Mouse (Mus musculus) limb, embryonic 11.5 days (tissue): ENCODE data around the gene Setx. TPM values are rescaled to one million over a fixed set of nuclear protein-coding genes. Genes with fewer than 3 reads are reported as not detected.

Experiments used
- ATAC-seq: fragments of 200-750 bp; cut with Nextera tagmentation; 2 replicates; pipeline ENCODE4 v1.8.0; 2017; ENCODE audit warnings: low read depth; ENCODE audit not compliant: insufficient number of reproducible peaks, low FRiP score, low TSS enrichment
- DNase-seq: peaks from one replicate; pipeline ENCODE4 v3.0.0-alpha.2; 2015; ENCODE audit warnings: low spot score
- H3K27ac ChIP-seq: fragments of 300-500 bp; sonication (generic); replicated peaks from 2 replicates; pipeline ENCODE4 v1.5.1; 2014; ENCODE audit warnings: low read depth, mild to moderate bottlenecking, low read length
- H3K27me3 ChIP-seq: fragments of 300-500 bp; sonication (generic); 2 replicates; pipeline ENCODE4 v1.6.1; 2014; ENCODE audit warnings: mild to moderate bottlenecking, low read length, mixed read lengths; ENCODE audit not compliant: control insufficient read depth, insufficient read depth
- H3K36me3 ChIP-seq: fragments of 300-500 bp; sonication (generic); 2 replicates; pipeline ENCODE4 v1.6.1; 2014; ENCODE audit warnings: mild to moderate bottlenecking, low read length, moderate library complexity, mixed read lengths; ENCODE audit not compliant: control insufficient read depth, insufficient read depth
- H3K4me1 ChIP-seq: fragments of 300-500 bp; sonication (generic); 2 replicates; pipeline ENCODE4 v1.6.1; 2014; ENCODE audit warnings: low read length, mixed read lengths; ENCODE audit not compliant: control insufficient read depth, insufficient read depth
- H3K4me2 ChIP-seq: fragments of 300-500 bp; sonication (generic); 2 replicates; pipeline ENCODE4 v1.6.1; 2014; ENCODE audit warnings: low read depth, mild to moderate bottlenecking, moderate library complexity; ENCODE audit not compliant: severe bottlenecking
- H3K4me3 ChIP-seq: fragments of 300-500 bp; sonication (generic); 2 replicates; pipeline ENCODE4 v1.5.1; 2014; ENCODE audit warnings: low read depth, low read length
- H3K9ac ChIP-seq: fragments of 300-500 bp; sonication (generic); 2 replicates; pipeline ENCODE4 v1.6.1; 2014; ENCODE audit warnings: mild to moderate bottlenecking, low read length
- H3K9me3 ChIP-seq: fragments of 300-500 bp; sonication (generic); 2 replicates; pipeline ENCODE4 v1.6.1; 2016; ENCODE audit warnings: low read length; ENCODE audit not compliant: control insufficient read depth
- WGBS: fragments of 180-500 bp; shearing (Covaris S2); extraction: QIAGEN DNeasy Blood & Tissue Kit; methylation state at CpG from one replicate; pipeline ENCODE4 v1.1.7; 2014; 5-methylcytosine and 5-hydroxymethylcytosine counted together
- polyA plus RNA-seq: library from polyadenylated mRNA; unstranded; fragments of >200 nt; fragmentation: Nextera tagmentation; extraction: Ambion mirVana; gene quantifications from 2 replicates; pipeline ENCODE4 v1.2.1, GENCODE M21; 2014

Setx gene
- polyA plus RNA-seq, 1 experiment from 2014 or later, result 12.2 TPM

DNA sequence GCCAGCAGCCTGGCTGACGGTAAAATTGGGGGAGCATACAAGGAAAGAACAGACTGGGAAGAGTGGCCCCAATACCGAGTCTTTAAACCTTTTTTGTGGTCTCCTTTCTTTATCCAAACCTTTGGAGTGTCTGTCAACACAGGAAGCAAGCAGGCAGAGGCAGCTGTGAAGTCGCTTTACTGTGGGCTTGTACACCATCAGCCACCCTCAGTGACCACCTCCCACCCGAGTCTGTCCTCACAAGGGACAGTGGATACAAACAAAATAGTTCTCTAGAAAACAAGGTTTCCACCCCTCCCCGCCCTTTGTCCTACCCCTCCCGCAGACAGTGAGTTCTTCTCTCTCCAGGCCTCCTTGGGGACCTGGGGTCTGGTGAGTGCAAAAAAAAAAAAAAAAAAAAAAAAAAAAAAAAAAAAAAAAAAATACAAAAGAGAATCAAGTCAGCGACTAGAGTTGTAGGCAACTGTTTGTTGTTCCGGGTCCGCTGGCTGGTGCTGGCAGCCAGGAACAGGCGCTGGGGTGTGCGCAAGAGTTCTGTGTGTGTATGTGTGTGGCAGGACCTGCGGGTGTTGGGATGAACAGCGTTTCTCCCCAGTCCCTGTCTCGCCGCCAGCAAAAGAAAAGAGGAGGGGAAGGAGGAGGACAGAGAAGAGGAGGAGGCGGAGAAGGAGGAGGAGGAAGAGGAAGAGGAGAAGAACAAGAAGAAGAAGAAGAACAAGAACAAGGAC lies 70.0 kb downstream of the Setx start:
- 25% methylated on average over 16 of the region's 16 CpGs for WGBS
- Histone ChIP-seq H3K27me3 (peaks cover 15% of the 10 kb centered on the region), H3K9me3 (no peaks in the 10 kb centered on the region), H3K27ac (no peak overlapping the region), H3K4me3 (peak overlapping the region; percentile 48; the same call in 1 of the 2 replicates), H3K9ac (no peak overlapping the region), H3K4me1 (peaks cover 5% of the 10 kb centered on the region; the same call in 1 of the 2 replicates), H3K4me2 (peak overlapping the region; percentile 93), H3K36me3 (no peaks in the 10 kb centered on the region)
- peak; percentile 36 for DNase-seq
- no peak for ATAC-seq

DNA sequence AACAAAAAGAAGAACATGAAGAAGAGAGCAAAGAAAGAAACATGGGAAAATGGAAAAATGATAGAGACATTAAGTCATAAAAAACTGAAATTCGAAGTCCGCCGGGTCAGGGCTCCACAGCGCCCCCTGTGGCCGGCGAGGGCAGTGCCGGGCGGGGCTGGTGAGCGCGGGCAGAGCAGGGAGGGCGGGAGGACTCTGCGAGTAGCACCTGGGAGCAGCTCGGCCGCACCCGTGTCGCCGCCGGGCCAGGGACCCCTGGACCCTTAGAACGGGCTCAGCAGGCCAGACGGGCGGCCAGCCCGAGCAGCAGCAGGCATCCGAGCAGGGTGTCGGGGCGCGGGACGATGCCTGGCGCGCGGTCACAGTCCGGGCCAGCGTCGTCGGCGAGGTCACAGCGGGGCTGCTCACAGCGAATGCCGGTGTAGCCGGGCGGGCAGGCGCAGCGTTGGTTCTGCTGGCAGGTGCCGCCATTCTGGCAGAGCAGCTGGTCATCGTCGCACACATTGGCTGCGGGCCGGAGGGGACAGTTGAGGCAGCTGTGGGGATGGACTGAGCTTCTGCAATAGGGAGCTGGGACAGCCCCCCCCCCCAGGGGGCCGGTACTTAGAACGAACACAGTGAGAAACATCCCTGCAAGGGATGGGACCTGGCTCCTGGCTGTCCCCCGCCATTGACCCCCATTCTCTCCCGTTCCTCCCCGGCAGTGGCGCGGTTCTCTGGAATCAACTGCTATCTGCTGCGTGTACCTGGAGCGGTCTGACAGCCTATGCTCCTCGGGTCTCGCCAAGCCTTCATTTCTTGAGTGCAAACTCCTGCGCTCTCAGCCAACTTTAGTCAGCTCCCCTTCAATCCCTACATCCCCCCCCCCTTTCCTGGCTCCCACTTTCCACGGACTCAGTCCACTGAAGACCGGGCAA lies 70.8 kb downstream of the Setx start:
- peak; percentile 44; the same call in 1 of the 2 replicates for ATAC-seq
- H3K27ac ChIP-seq, result no peak overlapping the region
- peak overlapping the region; percentile 93 for H3K4me2 ChIP-seq

DNA sequence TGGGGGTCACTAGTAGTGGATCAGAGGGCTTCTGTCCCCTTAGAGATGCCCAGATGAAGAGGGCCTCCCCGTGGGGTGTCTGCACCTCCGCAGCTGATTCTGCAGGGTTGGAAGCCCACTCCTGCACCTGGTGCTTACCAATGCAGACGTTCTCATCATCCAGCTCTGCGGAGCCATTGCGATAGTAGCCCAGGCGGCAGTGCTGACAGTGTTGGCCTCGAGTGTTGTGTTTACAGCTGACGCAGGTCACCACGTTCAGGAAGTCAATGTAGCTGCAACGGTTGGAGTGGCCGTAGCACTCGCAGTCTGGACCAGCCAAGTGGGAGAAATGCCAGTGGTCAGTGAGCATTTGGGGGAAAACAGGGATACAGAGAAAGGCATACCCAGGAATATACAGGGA lies 72.9 kb downstream of the Setx start:
- Histone ChIP-seq H3K27me3 (peaks cover 15% of the 10 kb centered on the region), H3K27ac (no peak overlapping the region), H3K4me3 (no peak overlapping the region), H3K9ac (no peak overlapping the region), H3K36me3 (no peaks in the 10 kb centered on the region), H3K9me3 (no peaks in the 10 kb centered on the region), H3K4me2 (no peak overlapping the region), H3K4me1 (peaks cover 5% of the 10 kb centered on the region; the same call in 1 of the 2 replicates)
- WGBS, result 70% methylated on average over 12 of the region's 12 CpGs
- ATAC-seq (no peak), DNase-seq (no peak)

More for the DNA sequence above, 70.8 kb downstream of the Setx start:
- no peaks in the 10 kb centered on the region for H3K9me3 ChIP-seq
- peaks cover 5% of the 10 kb centered on the region; the same call in 1 of the 2 replicates for H3K4me1 ChIP-seq
- H3K27me3 ChIP-seq, result peaks cover 15% of the 10 kb centered on the region
- peak overlapping the region; percentile 48 for H3K4me3 ChIP-seq
- peak overlapping the region; percentile 24; the same call in 1 of the 2 replicates for H3K9ac ChIP-seq
- WGBS, result 1% methylated on average over 57 of the region's 61 CpGs
- H3K36me3 ChIP-seq, result no peaks in the 10 kb centered on the region
- peak; percentile 90 for DNase-seq

DNA sequence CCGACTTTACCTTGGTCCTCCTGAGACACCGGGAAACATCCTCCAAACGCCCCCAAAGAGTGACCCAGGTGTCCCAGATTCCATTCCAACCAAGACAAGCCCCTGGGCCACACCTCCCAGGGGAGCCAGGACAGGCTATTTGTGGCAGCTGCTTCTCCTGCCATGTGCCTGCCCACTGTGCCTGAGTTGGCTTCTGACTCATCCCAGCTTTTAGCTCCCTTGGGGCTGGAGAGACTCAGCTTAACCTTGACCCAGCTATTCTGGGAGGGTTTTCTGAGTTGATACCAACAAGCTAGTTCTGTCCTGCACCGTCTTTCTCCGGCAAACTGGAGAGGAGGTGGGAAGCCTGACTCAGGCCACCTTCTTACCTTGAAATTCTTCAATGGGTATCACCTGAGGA lies 74.5 kb downstream of the Setx start:
- ATAC-seq, result no peak
- 78% methylated on average over 5 of the region's 5 CpGs for WGBS
- Histone ChIP-seq H3K36me3 (no peaks in the 10 kb centered on the region), H3K9ac (no peak overlapping the region), H3K4me2 (no peak overlapping the region), H3K27ac (no peak overlapping the region), H3K9me3 (no peaks in the 10 kb centered on the region), H3K27me3 (peaks cover 15% of the 10 kb centered on the region), H3K4me1 (peaks cover 5% of the 10 kb centered on the region; the same call in 1 of the 2 replicates), H3K4me3 (no peak overlapping the region)
- no peak for DNase-seq

DNA sequence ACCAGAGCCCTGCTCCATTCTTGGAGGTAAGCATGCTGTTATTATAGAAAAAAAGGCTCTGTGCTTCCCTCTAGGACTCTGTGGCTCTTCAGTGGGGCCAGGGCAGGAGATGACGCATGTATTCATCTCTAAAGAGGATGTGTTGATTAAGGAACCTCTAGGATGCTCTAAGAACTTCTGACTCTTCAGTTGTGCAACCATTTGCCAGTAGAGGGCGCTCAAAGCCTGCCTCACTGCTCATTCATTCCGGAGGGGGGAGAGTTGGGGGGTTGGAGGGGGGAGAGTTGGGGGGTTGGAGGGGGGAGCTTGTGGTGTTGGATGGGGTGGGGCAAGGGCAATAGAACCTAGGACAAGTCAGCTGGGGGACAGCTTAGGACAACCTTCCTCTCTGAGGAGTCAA lies 75.9 kb downstream of the Setx start:
- WGBS, result 5% methylated on average over 3 of the region's 3 CpGs
- no peak for ATAC-seq

DNA sequence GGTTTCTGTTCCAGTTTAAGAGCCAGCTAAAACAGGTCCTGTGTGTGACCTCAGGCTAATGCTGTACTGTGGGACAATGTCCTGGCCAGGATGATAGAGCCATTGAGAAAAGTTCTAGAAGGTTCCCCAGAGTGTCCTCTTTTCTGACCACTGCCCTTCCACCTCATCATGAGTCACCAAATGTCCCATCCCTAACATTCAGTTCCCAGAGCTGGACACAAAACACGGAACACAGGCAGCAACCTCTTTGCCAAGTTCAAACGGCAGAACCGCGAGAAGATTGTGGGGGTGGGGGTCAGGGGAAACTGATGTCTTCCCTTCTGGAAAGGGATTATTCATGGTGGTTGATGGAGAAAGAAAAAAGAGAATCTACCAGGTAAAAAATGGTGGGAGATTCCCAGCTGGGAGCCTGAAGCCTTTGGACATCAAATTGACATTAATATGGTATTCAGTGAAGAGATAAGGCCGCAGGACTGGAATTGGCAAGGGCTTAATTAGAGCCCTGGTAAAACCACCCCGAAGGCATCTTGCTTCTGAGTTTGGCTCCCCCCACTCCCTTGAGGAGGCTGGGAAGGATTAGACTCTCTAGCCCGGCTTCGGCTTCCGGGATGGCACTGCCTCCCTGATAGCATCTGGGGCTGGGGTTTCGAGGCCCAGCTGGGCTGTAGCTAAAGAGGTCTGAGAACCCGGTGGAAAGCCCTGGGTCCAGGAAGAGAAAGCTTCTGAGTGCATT lies 77.4 kb downstream of the Setx start:
- Histone ChIP-seq H3K27me3 (peaks cover 5% of the 10 kb centered on the region; the same call in 1 of the 2 replicates), H3K36me3 (no peaks in the 10 kb centered on the region), H3K4me1 (no peaks in the 10 kb centered on the region), H3K4me2 (no peak overlapping the region), H3K4me3 (no peak overlapping the region), H3K9ac (no peak overlapping the region), H3K27ac (no peak overlapping the region), H3K9me3 (no peaks in the 10 kb centered on the region)
- no peak for ATAC-seq
- no peak for DNase-seq
- 66% methylated on average over 11 of the region's 11 CpGs for WGBS

More for the DNA sequence above, 75.9 kb downstream of the Setx start:
- DNase-seq, result peak; percentile 65
- peaks cover 12% of the 10 kb centered on the region for H3K27me3 ChIP-seq
- no peak overlapping the region for H3K4me3 ChIP-seq
- no peak overlapping the region for H3K9ac ChIP-seq
- no peaks in the 10 kb centered on the region for H3K9me3 ChIP-seq
- no peak overlapping the region for H3K27ac ChIP-seq
- no peak overlapping the region for H3K4me2 ChIP-seq
- peaks cover 4% of the 10 kb centered on the region; the same call in 1 of the 2 replicates for H3K4me1 ChIP-seq
- no peaks in the 10 kb centered on the region for H3K36me3 ChIP-seq

DNA sequence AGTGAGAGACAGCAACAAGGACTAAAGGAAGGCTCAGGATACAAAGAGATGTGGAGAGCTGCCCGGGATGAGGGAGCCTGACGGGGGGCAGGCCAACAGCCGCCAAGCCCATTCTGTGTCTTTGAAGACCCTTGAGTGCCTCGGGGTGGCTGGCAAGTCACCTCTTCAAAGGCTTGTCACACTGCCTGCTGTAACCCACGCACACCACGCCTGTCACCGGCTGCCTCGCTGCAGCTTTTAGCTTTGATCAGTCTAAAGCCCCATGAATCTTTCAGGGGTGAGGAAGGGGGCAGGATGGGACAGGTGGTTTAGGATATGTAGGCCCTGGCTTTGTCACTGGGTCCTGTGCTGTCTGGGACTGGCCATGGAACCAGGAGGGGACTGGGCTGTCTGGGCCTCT lies 82.2 kb downstream of the Setx start:
- Histone ChIP-seq H3K36me3 (no peaks in the 10 kb centered on the region), H3K4me1 (no peaks in the 10 kb centered on the region), H3K9ac (no peak overlapping the region), H3K9me3 (no peaks in the 10 kb centered on the region), H3K4me3 (no peak overlapping the region), H3K27me3 (no peaks in the 10 kb centered on the region), H3K4me2 (no peak overlapping the region), H3K27ac (no peak overlapping the region)
- DNase-seq (no peak), ATAC-seq (no peak)
- WGBS, result 6% methylated on average over 8 of the region's 8 CpGs
